Mouse (Mus musculus) lung, adult 2 months (tissue): ENCODE results near the gene C030005K15Rik.

Experiments
- CTCF ChIP-seq: fragments of 200-500 bp; IDR thresholded peaks from 2 replicates; pipeline ENCODE4 v1.5.1; 2011; ENCODE audit warnings: mild to moderate bottlenecking, low read length, control low read depth; ENCODE audit not compliant: insufficient read depth
- POLR2A ChIP-seq: fragments of 200-500 bp; IDR thresholded peaks from 2 replicates; pipeline ENCODE4 v1.6.1; 2011; ENCODE audit warnings: low read depth, mild to moderate bottlenecking, control low read depth, low read length, borderline replicate concordance; ENCODE audit errors: extremely low read depth

DNA sequence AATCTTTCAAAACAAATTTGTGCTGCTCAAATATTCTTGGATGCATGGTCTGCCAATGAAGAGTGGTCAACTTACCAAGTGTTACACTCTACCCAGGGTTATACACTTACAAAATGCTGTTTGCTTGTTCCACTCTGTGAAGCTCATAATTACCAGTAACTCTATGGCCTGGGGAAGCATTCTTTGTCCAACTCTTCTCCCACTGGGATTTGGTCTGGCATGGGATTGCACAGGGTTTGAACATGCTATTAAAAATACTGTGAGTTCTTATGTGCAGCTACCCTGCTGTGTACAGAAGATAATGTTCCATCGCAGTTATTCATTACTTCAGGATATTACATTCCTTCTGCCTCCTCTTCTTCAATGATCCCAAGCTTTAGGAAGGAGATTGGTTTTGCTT is 39.4 kb downstream of the C030005K15Rik start:
- no peak for TF ChIP-seq CTCF
- TF ChIP-seq POLR2A, result no peak
